Comparison of ENCODE assay signal across 25 mouse cellular contexts in genomic region chr3:152025122-152025521, GRCm38 (mm10).
DNase-seq lines count a peak whose midpoint lies in the region; ATAC-seq lines count a peak whose summit lies in the region.
"Had no signal": no experiment of that assay in that cellular context is flagged by ENCODE, and none has a peak within 500 bp of the region (broad histone marks: within the 10 kb centered on the region; RNA-seq: fewer than 3 reads in every experiment).

No protein-coding gene starts in this region.

- no peak overlapping the region for H3K4me3 ChIP-seq in kidney, embryonic 15.5 days (replicated peaks)
- no peak overlapping the region for H3K4me3 ChIP-seq in limb, embryonic 11.5 days (ENCODE audit: low read depth, low read length)
- H3K4me3 ChIP-seq: embryonic facial prominence, embryonic 10.5 days; embryonic facial prominence, embryonic 13.5 days; erythroblast, embryonic 14.5 days; forebrain, embryonic 12.5 days; heart, embryonic 12.5 days; heart, embryonic 15.5 days; hindbrain, embryonic 10.5 days had no signal

- no peak overlapping the region for H3K9ac ChIP-seq in kidney, embryonic 15.5 days
- H3K9ac ChIP-seq in limb, embryonic 11.5 days (ENCODE audit: low read length): no peak overlapping the region
- H3K9ac ChIP-seq: embryonic facial prominence, embryonic 13.5 days; forebrain, embryonic 12.5 days; heart, embryonic 12.5 days; heart, embryonic 15.5 days; hindbrain, embryonic 14.5 days had no signal

- ATAC-seq in kidney, embryonic 15.5 days (replicated peaks; ENCODE audit: low FRiP score): peak; percentile 61
- peak; percentile 53 for ATAC-seq in limb, embryonic 11.5 days (ENCODE audit: insufficient number of reproducible peaks, low FRiP score, low TSS enrichment, low read depth)
- ATAC-seq: CD4-positive, CD25-positive, alpha-beta regulatory T cell, adult 4 months; forebrain, embryonic 16.5 days; hindbrain, postnatal 0 days had no signal

- WGBS in kidney, embryonic 15.5 days: 53% methylated on average over 8 of the region's 8 CpGs
- WGBS in limb, embryonic 11.5 days: 29% methylated on average over 8 of the region's 8 CpGs

- H3K9me3 ChIP-seq in kidney, embryonic 15.5 days (replicated peaks): no peaks in the 10 kb centered on the region
- no peaks in the 10 kb centered on the region for H3K9me3 ChIP-seq in limb, embryonic 11.5 days (ENCODE audit: control insufficient read depth, low read length)
- H3K9me3 ChIP-seq: embryonic facial prominence, embryonic 10.5 days; embryonic facial prominence, embryonic 13.5 days; forebrain, embryonic 12.5 days; heart, embryonic 12.5 days; heart, embryonic 15.5 days; hindbrain, embryonic 10.5 days had no signal

- H3K4me1 ChIP-seq in kidney, embryonic 15.5 days: peaks cover 2% of the 10 kb centered on the region; the same call in 1 of the 2 replicates
- no peaks in the 10 kb centered on the region for H3K4me1 ChIP-seq in limb, embryonic 11.5 days (ENCODE audit: control insufficient read depth, insufficient read depth, low read length)
- H3K4me1 ChIP-seq: embryonic facial prominence, embryonic 10.5 days; embryonic facial prominence, embryonic 13.5 days; forebrain, embryonic 12.5 days; hindbrain, embryonic 10.5 days had no signal

- H3K4me2 ChIP-seq in kidney, embryonic 15.5 days: no peak overlapping the region
- H3K4me2 ChIP-seq in limb, embryonic 11.5 days (ENCODE audit: low read depth, severe bottlenecking): no peak overlapping the region
- H3K4me2 ChIP-seq: embryonic facial prominence, embryonic 13.5 days; forebrain, embryonic 12.5 days; heart, embryonic 12.5 days; heart, embryonic 15.5 days; hindbrain, embryonic 14.5 days had no signal

- no peak overlapping the region for H3K27ac ChIP-seq in kidney, embryonic 15.5 days
- no peak overlapping the region for H3K27ac ChIP-seq in limb, embryonic 11.5 days (replicated peaks; ENCODE audit: low read depth, low read length)
- H3K27ac ChIP-seq: embryonic facial prominence, embryonic 10.5 days; embryonic facial prominence, embryonic 13.5 days; forebrain, embryonic 12.5 days; heart, embryonic 15.5 days; hindbrain, embryonic 10.5 days; hindbrain, embryonic 14.5 days; hindbrain, postnatal 0 days had no signal

- H3K36me3 ChIP-seq in kidney, embryonic 15.5 days: no peaks in the 10 kb centered on the region
- H3K36me3 ChIP-seq in limb, embryonic 11.5 days (ENCODE audit: control insufficient read depth, insufficient read depth, low read length): no peaks in the 10 kb centered on the region
- H3K36me3 ChIP-seq: embryonic facial prominence, embryonic 10.5 days; embryonic facial prominence, embryonic 13.5 days; forebrain, embryonic 12.5 days; heart, embryonic 12.5 days; heart, embryonic 15.5 days; hindbrain, embryonic 10.5 days had no signal

- DNase-seq in kidney, adult 11 months: no peak
- DNase-seq in hindlimb bud, embryonic 11.5 days (ENCODE audit: extremely low spot score, low read depth, low spot score): peak; percentile 49
- DNase-seq in limb, embryonic 11.5 days (ENCODE audit: low spot score): peak; percentile 56
- no peak for DNase-seq in frontal cortex, postnatal 14 days (ENCODE audit: low spot score in 2 of 2)
- DNase-seq in thymus, postnatal 0 days (ENCODE audit: low spot score): no peak
- DNase-seq: adrenal gland, adult 2 months; adrenal gland, postnatal 14 days; cerebellum, adult 11 months; cerebellum, adult 9-11 months; gastrocnemius, postnatal 25 days; heart, adult 18-20 months; heart, postnatal 10 days; heart, postnatal 36 days had no signal

- no peaks in the 10 kb centered on the region for H3K27me3 ChIP-seq in kidney, embryonic 15.5 days
- no peaks in the 10 kb centered on the region for H3K27me3 ChIP-seq in limb, embryonic 11.5 days (ENCODE audit: control insufficient read depth, insufficient read depth, low read length)
- H3K27me3 ChIP-seq: embryonic facial prominence, embryonic 13.5 days; forebrain, embryonic 12.5 days; heart, embryonic 12.5 days; heart, embryonic 15.5 days had no signal

Comparison
In these comparisons a context has a peak if more than half of its experiments do, and no peak if none do; other contexts are left out.
1. DNase-seq: peak in hindlimb bud, embryonic 11.5 days (single experiment) and limb, embryonic 11.5 days (single experiment); none in kidney, adult 11 months (single experiment), frontal cortex, postnatal 14 days (0 of 2) and thymus, postnatal 0 days (single experiment).